Mouse (Mus musculus): ENCODE data around the gene Slc22a6.

The Slc22a6 gene

DNA sequence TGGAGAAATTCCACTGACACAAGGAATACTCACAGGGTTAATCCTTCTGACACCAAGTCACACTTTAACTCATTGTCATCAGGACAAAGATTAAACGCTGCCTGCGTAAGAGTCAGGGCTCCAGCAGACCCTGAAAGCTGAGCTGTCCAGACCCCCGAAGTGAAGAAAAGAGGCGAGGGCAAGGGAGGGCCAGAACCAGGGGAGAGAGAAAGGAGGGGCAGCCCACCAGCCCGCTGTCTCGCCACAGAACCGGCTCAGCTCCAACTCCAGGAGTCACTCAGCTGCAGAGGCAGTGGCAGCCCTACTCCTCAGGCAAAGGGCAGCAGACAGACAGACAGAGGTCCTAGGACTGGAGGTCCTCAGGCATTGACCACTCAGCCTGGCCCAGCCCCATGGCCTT, at the start of gene Slc22a6:
Gene Slc22a6 (plus strand): TSS at position 136 of the 400 bp plus-strand sequence.
- peak; percentile 49 for DNase-seq

DNA sequence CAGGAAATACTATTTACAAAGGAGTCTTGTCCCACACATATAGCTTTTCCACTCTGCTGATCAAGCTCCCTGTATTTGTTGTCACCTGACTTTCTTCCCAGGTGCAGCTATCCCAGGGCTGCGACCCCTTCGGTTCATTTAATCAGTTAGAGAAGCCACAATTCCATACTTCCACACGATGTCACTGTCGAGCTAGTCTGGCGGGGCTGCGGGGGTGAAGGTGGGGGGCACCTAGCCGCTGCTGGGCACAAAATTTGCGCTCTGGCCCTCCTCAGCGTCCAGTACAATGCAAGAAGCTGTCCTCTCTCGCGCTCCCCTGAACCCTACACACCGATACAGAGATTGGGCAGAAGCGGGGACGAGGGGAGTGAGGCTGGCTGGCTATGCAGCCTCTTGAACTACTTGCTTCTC, 48.4 kb upstream of the Slc22a6 start:
- DNase-seq: peak; percentile 59

- DNase-seq: peak; percentile 64
These were observed 47.3 kb upstream of the Slc22a6 start for GRCm38 (mm10) chr19:8570341-8571040.

DNA sequence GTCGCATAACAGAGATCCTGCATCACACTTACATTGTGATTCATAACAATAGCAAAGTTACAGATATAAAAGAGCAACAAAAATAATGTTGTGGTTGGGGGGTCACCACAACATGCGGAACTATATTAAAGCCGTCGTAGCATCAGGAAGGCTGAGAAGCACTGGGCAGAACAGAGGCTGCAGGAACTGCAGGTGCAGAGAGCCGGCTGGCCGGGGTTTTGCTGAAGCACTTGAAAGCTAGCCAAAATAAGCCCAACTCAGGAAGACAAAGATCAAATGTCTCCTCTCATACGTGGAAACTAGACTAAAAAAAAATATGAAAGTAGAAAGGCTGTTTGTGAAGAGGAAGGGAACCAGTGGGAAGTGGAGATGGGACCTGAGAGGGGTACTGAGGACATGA, 46.1 kb upstream of the Slc22a6 start:
- peak; percentile 46 for DNase-seq

- DNase-seq: no peak
These were observed 45.4 kb upstream of the Slc22a6 start for GRCm38 (mm10) chr19:8572485-8572884.

DNA sequence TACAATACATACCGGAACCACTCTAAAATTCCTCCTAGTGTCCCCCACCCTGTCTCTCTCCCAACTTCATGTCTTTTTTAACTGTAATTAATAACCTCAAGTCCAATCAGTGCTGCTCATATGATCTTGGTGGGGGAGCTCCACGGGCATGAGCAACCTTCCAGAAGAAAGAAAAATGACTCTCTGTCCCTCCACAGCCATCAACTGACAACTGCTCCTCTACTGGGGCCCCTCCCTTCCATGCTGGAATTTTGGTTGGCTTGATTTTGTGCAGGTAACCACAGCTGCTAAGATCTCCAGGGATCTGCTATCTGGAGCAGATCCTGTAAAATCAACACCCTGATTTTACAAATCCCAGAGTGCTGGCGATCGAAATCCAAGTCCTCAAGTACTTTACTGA, 40.4 kb upstream of the Slc22a6 start:
- no peak for DNase-seq

GRCm38 (mm10) chr19:8578293-8578969, 39.4 kb upstream of the Slc22a6 start:
- peak; percentile 57 for DNase-seq

DNA sequence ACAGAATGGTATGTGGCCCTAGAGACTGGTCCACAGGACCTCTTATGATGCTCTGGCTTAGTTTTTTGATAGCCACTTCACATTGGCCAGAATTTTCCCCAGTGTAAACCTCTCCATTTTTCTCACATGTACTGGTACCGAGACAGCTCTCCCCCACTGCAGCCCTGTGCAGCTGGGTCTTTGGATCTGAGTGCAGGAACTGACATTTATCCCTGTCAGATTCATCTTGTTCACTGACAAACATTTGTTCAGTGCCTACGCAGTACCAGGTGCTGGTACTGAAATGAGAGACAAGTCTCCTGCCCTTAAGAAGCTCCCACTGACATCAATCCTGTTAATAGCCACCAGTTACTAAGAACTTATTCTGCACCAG, 38.9 kb upstream of the Slc22a6 start:
- DNase-seq: no peak

DNA sequence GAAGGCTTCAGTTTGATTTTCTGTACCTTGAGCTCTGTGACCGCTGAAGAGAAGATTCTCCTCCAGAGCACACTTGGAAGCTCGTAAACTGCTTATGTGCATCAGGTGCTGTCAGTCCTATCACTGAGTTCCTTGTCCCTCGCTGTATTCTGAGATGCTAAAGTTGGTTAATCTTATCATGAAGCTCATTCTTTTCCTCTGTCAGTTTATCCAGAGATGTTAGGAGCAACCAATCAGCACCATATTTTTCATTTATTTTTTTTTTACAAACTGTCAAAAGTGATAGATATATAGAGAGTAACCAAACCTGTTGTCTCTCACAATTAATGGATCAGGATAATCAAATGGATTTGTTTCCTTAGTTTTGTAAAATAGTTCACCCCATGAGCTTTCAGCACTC, 32.5 kb upstream of the Slc22a6 start:
- DNase-seq: no peak

- no peak for DNase-seq
These were observed 31.9 kb upstream of the Slc22a6 start for GRCm38 (mm10) chr19:8585899-8586298.

DNA sequence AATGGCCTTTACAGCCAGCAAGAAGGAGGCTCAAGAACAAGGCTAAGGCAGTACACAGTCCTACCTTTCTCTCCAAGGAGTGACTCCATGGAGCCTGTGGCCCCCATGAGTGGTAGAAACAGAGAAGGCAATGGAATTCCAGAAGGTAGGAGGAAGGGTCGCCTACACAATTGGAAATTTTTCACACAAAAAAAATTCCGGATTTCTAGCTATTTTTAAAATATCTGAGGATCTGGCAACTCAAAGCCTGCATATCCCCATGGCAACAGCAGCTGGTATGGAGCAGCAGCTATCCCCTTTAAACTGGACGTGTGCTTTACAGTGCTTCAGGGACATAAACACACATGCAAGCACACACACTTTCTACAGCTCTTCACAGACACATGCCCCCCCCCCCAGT, 31.5 kb upstream of the Slc22a6 start:
- DNase-seq: no peak

- DNase-seq: no peak
These were observed 30.5 kb upstream of the Slc22a6 start for GRCm38 (mm10) chr19:8587315-8587714.

GRCm38 (mm10) chr19:8590954-8591353, 26.9 kb upstream of the Slc22a6 start, which contains the start of gene Slc22a8:
TSS of gene Slc22a8 (plus strand) at chr19:8591254.
- DNase-seq: no peak

GRCm38 (mm10) chr19:8592155-8592554, 25.7 kb upstream of the Slc22a6 start:
- no peak for DNase-seq

GRCm38 (mm10) chr19:8592873-8593408, 24.9 kb upstream of the Slc22a6 start:
- DNase-seq: no peak

DNA sequence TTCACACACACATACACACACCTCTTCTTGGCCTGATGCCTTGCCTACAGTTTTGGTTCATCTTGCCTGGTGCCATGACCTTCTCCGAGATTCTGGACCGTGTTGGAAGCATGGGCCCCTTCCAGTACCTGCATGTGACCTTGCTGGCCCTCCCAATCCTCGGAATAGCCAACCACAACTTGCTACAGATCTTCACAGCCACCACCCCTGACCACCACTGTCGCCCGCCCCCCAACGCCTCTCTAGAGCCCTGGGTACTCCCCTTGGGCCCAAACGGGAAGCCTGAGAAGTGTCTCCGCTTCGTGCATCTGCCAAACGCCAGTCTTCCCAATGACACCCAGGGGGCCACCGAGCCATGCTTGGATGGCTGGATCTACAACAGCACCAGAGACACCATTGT, 24.0 kb upstream of the Slc22a6 start:
- no peak for DNase-seq

- DNase-seq: no peak
These were observed 23.3 kb upstream of the Slc22a6 start for GRCm38 (mm10) chr19:8594518-8594917.

GRCm38 (mm10) chr19:8597269-8597668, 20.6 kb upstream of the Slc22a6 start:
- no peak for DNase-seq

- no peak for DNase-seq
These were observed 18.6 kb upstream of the Slc22a6 start for GRCm38 (mm10) chr19:8599229-8599628.

- DNase-seq: no peak
These were observed 15.9 kb upstream of the Slc22a6 start for GRCm38 (mm10) chr19:8601922-8602321.

GRCm38 (mm10) chr19:8602914-8603313, 14.9 kb upstream of the Slc22a6 start:
- no peak for DNase-seq

DNA sequence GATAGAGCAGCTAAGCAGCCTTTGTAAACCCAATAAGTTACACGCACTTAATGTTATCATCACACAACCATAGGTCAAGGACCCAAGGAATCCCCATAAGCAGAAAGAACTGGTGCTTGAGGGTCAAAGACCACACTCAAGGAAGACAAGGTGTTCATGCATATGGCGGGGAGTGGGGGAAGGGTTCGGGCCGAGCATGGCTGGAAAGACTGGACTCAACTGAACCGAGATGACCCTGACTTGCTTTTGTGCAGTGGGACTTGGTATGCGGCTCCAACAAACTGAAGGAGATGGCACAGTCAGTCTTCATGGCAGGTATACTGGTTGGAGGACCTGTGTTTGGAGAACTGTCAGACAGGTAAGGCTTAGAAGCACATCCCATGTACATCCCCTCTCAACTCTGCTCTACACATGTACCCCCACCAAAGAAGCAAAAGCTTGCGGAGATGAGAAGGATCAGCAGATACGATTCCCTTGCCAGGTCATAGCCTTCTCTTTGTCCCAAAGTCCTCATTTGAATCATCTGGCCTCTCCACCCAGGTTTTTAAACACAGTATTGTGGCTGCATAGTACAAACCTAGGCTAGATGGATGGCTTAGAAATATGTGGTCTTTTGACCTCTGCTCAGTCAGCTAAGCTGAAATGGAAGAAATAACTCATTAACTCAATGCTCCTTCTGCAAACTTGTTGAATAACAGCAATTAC, 13.2 kb upstream of the Slc22a6 start:
- no peak for DNase-seq

DNA sequence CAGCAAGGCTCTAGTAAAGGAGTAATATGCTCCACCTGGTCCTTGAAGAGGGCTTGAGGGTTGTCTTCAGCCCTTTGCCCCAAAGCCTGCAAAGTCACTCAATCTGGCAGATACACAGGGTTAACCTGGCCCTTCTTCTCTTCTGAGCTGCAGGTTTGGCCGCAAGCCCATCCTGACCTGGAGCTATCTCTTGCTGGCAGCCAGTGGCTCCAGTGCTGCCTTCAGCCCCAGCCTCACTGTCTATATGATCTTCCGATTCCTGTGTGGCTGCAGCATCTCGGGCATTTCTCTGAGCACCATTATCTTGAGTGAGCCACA, 12.6 kb upstream of the Slc22a6 start:
- peak; percentile 72 for DNase-seq

All from kidney, adult 18-20 months (tissue).